Mouse (Mus musculus) E14TG2a.4 (cell line): ENCODE measurements around the gene Psmc5.

Experiments
- H3K27me3 ChIP-seq: 2 replicates; pipeline ENCODE4 v1.6.1; 2014; ENCODE audit warnings: low read length, control low read depth; ENCODE audit not compliant: insufficient read depth
- H3K36me3 ChIP-seq: 2 replicates; pipeline ENCODE4 v1.6.1; 2014; ENCODE audit warnings: low read length, control low read depth; ENCODE audit not compliant: insufficient read depth
- H3K4me1 ChIP-seq: replicated peaks from 2 replicates; pipeline ENCODE4 v1.6.1; 2014; ENCODE audit warnings: low read depth, low read length, control low read depth
- H3K4me3 ChIP-seq: replicated peaks from 2 replicates; pipeline ENCODE4 v1.5.1; 2014; ENCODE audit warnings: mild to moderate bottlenecking, low read length
- H3K9me3 ChIP-seq: 2 replicates; pipeline ENCODE4 v1.6.1; 2014; ENCODE audit warnings: low read length, control low read depth
- CTCF ChIP-seq: conservative IDR thresholded peaks from 2 replicates; pipeline ENCODE4 v1.5.1; 2014; ENCODE audit warnings: low read length
- NANOG ChIP-seq: IDR thresholded peaks from 2 replicates; pipeline ENCODE4 v1.6.1; 2014; ENCODE audit warnings: borderline replicate concordance, low read length, mixed read lengths
- POU5F1 ChIP-seq: IDR thresholded peaks from 2 replicates; pipeline ENCODE4 v1.6.1; 2014; ENCODE audit warnings: low read length, borderline replicate concordance

Gene Psmc5

GRCm38 (mm10) chr11:106246834-106247233 lies 9.1 kb upstream of the Psmc5 start:
- Histone ChIP-seq H3K9me3 (no peaks in the 10 kb centered on the region), H3K27me3 (no peaks in the 10 kb centered on the region), H3K4me1 (peaks cover 18% of the 10 kb centered on the region), H3K4me3 (no peak overlapping the region), H3K36me3 (peaks cover 99% of the 10 kb centered on the region)
- peak; percentile 64 for TF ChIP-seq CTCF
- TF ChIP-seq NANOG = no peak

- TF ChIP-seq POU5F1 (no peak), NANOG (no peak)
- Histone ChIP-seq H3K4me3 (no peak overlapping the region), H3K4me1 (peaks cover 40% of the 10 kb centered on the region), H3K36me3 (peaks cover 99% of the 10 kb centered on the region), H3K9me3 (no peaks in the 10 kb centered on the region), H3K27me3 (no peaks in the 10 kb centered on the region)
Observed at GRCm38 (mm10) chr11:106249326-106249725, 6.6 kb upstream of the Psmc5 start.

GRCm38 (mm10) chr11:106254767-106255166 lies 1.2 kb upstream of the Psmc5 start:
- no peaks in the 10 kb centered on the region for H3K9me3 ChIP-seq
- peaks cover 81% of the 10 kb centered on the region for H3K36me3 ChIP-seq
- peaks cover 69% of the 10 kb centered on the region for H3K4me1 ChIP-seq
- no peak for TF ChIP-seq NANOG
- TF ChIP-seq CTCF = no peak
- TF ChIP-seq POU5F1 = no peak
- H3K4me3 ChIP-seq = peak overlapping the region; percentile 98
- no peaks in the 10 kb centered on the region for H3K27me3 ChIP-seq

- Histone ChIP-seq H3K4me1 (peaks cover 69% of the 10 kb centered on the region), H3K9me3 (no peaks in the 10 kb centered on the region), H3K27me3 (no peaks in the 10 kb centered on the region), H3K4me3 (peak overlapping the region; percentile 98), H3K36me3 (peaks cover 77% of the 10 kb centered on the region)
- TF ChIP-seq NANOG = no peak
- TF ChIP-seq CTCF = no peak
- TF ChIP-seq POU5F1 = no peak
Observed at GRCm38 (mm10) chr11:106255174-106255573, 780 bp upstream of the Psmc5 start.

GRCm38 (mm10) chr11:106256775-106257174 lies 821 bp downstream of the Psmc5 start:
- peaks cover 75% of the 10 kb centered on the region for H3K36me3 ChIP-seq
- no peaks in the 10 kb centered on the region for H3K9me3 ChIP-seq
- no peak for TF ChIP-seq NANOG
- no peak for TF ChIP-seq CTCF
- no peak for TF ChIP-seq POU5F1
- peak overlapping the region; percentile 98 for H3K4me3 ChIP-seq
- peaks cover 79% of the 10 kb centered on the region for H3K4me1 ChIP-seq
- no peaks in the 10 kb centered on the region for H3K27me3 ChIP-seq

- Histone ChIP-seq H3K27me3 (no peaks in the 10 kb centered on the region), H3K4me3 (no peak overlapping the region), H3K36me3 (peaks cover 86% of the 10 kb centered on the region), H3K9me3 (no peaks in the 10 kb centered on the region), H3K4me1 (peaks cover 82% of the 10 kb centered on the region)
- TF ChIP-seq NANOG (no peak), POU5F1 (no peak), CTCF (no peak)
Observed at GRCm38 (mm10) chr11:106260826-106261450, 5.0 kb downstream of the Psmc5 start.

- TF ChIP-seq POU5F1 (no peak), CTCF (no peak)
- Histone ChIP-seq H3K9me3 (no peaks in the 10 kb centered on the region), H3K36me3 (peaks cover 87% of the 10 kb centered on the region), H3K4me3 (no peak overlapping the region), H3K4me1 (peaks cover 86% of the 10 kb centered on the region), H3K27me3 (no peaks in the 10 kb centered on the region)
Observed at GRCm38 (mm10) chr11:106263963-106264362, 8.0 kb downstream of the Psmc5 start.

GRCm38 (mm10) chr11:106264988-106265387 lies 9.0 kb downstream of the Psmc5 start:
- Histone ChIP-seq H3K36me3 (peaks cover 80% of the 10 kb centered on the region), H3K4me1 (peaks cover 87% of the 10 kb centered on the region), H3K27me3 (no peaks in the 10 kb centered on the region), H3K4me3 (no peak overlapping the region), H3K9me3 (no peaks in the 10 kb centered on the region)
- TF ChIP-seq POU5F1 = no peak
- TF ChIP-seq CTCF = no peak
- no peak for TF ChIP-seq NANOG

- no peak overlapping the region for H3K4me3 ChIP-seq
- H3K9me3 ChIP-seq = no peaks in the 10 kb centered on the region
- TF ChIP-seq CTCF (no peak), NANOG (no peak), POU5F1 (no peak)
- peaks cover 84% of the 10 kb centered on the region for H3K36me3 ChIP-seq
- H3K27me3 ChIP-seq = no peaks in the 10 kb centered on the region
- peaks cover 87% of the 10 kb centered on the region for H3K4me1 ChIP-seq
Observed at GRCm38 (mm10) chr11:106265570-106265969, 9.6 kb downstream of the Psmc5 start.
